In the genomic region with DNA sequence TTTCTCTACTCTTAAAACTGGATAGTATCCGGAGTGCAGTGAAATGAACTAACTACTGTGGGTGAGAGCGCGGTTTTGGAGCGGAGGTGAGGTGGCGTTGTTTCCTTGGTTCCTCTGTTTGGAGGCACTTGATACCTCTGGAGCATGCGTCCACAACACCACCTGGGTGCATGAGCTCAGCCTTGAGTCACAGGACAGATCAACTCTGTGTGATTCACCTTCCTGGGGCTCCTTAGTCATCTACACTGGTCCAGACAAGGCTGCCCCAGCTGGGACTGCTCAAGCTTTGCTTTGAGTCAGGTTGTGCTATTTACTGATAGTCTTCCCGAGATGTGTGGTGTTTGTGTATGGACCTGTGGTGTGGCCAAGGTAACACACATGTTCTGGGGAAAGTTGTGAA, we compare ENCODE assay signal across 17 mouse cellular contexts. TPM values are rescaled to one million over a fixed set of nuclear protein-coding genes. Genes with fewer than 3 reads are reported as not detected.
"Had no signal": no experiment of that assay in that cellular context is flagged by ENCODE, and none has a peak within 500 bp of the region (broad histone marks: within the 10 kb centered on the region; RNA-seq: fewer than 3 reads in every experiment).

No protein-coding gene starts in this region.

- H3K4me3 ChIP-seq: kidney, embryonic 15.5 days; limb, embryonic 12.5 days; limb, embryonic 15.5 days had no signal

- H3K27ac ChIP-seq: kidney, embryonic 15.5 days; limb, embryonic 12.5 days; limb, embryonic 15.5 days; liver, embryonic 14.5 days; macrophage had no signal

- DNase-seq: kidney, postnatal 10 days; kidney, postnatal 36 days; left cerebral cortex, postnatal 4 days; liver, postnatal 0 days; lung, embryonic 14.5 days; midbrain, embryonic 14.5 days; thymus, adult 2 months; thymus, postnatal 14 days; thymus, postnatal 4 days had no signal

- H3K9ac ChIP-seq: kidney, embryonic 15.5 days; limb, embryonic 12.5 days; limb, embryonic 15.5 days; liver, embryonic 14.5 days; liver, postnatal 0 days; lung, embryonic 14.5 days had no signal

- H3K4me1 ChIP-seq: kidney, embryonic 15.5 days; limb, embryonic 12.5 days; limb, embryonic 15.5 days had no signal

- ATAC-seq: liver, postnatal 0 days; lung, postnatal 0 days had no signal

- H3K27me3 ChIP-seq: kidney, embryonic 15.5 days; limb, embryonic 12.5 days had no signal

- H3K4me2 ChIP-seq: kidney, embryonic 15.5 days; limb, embryonic 12.5 days; limb, embryonic 15.5 days; liver, embryonic 11.5 days; lung, embryonic 14.5 days had no signal

- H3K36me3 ChIP-seq: kidney, embryonic 15.5 days had no signal

- H3K9me3 ChIP-seq: kidney, embryonic 15.5 days; limb, embryonic 12.5 days; limb, embryonic 15.5 days had no signal

RNA-seq across cellular contexts. Expression of gene Mansc4, which starts 30.9 kb away (rescaled TPM):
- total RNA-seq: megakaryocyte, adult 5-6 weeks had no signal
- polyA plus RNA-seq: liver, embryonic 14.5 days; liver, postnatal 0 days; macrophage had no signal
